Mouse (Mus musculus): ENCODE data around the gene Slc1a3. TPM values are rescaled to one million over a fixed set of nuclear protein-coding genes. Genes with fewer than 3 reads are reported as not detected.
"Not testable (repeated sequence)": the region's sequence is repeated elsewhere in the genome, so short reads cannot be mapped to it uniquely, and the experiment has no call there.

Gene Slc1a3
- polyA plus RNA-seq, 1 experiment from 2014 or later, result 33.4 TPM

DNA sequence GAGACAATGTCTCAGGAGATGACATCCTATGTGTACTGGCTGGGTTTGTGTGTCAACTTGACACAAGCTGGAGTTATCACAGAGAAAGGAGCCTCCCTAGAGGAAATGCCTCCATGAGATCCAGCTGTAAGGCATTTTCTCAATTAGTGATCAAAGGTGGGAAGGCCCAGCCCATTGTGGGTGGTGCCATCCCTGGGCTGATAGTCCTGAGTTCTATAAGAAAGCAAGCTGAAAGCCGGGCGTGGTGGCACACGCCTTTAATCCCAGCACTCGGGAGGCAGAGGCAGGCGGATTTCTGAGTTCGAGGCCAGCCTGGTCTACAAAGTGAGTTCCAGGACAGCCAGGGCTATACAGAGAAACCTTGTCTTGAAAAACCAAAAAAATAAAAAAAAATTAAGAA, 20.4 kb downstream of the Slc1a3 start:
- H3K4me3 ChIP-seq; H3K27me3 ChIP-seq (ENCODE audit: insufficient read depth, poor library complexity, severe bottlenecking); H3K27ac ChIP-seq; H3K36me3 ChIP-seq; H3K9me3 ChIP-seq; DNase-seq (ENCODE audit: low spot score): not testable (repeated sequence)
- peaks cover 21% of the 10 kb centered on the region for H3K4me1 ChIP-seq
- 82% methylated on average over 6 of the region's 6 CpGs for WGBS

DNA sequence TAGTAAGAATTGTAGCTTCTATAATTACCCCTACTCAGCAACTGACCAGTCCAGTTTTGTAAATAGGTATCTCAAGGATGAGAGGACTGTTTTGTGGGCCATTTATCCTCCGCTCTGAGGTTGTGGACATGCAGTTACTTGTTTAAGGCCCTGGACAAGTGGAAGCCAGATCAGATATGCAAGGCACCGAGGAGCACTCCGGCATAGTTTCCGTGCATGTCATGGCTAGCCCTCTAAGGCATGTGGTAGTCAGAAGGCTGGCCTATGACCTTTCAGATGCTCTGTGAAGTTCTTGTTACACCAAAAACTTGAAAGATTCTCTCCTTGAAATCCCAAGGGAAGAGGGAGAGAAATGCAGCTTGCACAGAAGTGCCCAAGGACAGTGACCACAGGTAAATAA, 23.7 kb downstream of the Slc1a3 start:
- Histone ChIP-seq H3K27ac (peak overlapping the region; percentile 12), H3K9me3 (no peaks in the 10 kb centered on the region), H3K27me3 (ENCODE audit: insufficient read depth, poor library complexity, severe bottlenecking) (no peaks in the 10 kb centered on the region), H3K4me3 (no peak overlapping the region), H3K4me1 (peaks cover 25% of the 10 kb centered on the region), H3K36me3 (no peaks in the 10 kb centered on the region)
- WGBS, result 46% methylated on average over 4 of the region's 4 CpGs
- DNase-seq (ENCODE audit: low spot score), result no peak

DNA sequence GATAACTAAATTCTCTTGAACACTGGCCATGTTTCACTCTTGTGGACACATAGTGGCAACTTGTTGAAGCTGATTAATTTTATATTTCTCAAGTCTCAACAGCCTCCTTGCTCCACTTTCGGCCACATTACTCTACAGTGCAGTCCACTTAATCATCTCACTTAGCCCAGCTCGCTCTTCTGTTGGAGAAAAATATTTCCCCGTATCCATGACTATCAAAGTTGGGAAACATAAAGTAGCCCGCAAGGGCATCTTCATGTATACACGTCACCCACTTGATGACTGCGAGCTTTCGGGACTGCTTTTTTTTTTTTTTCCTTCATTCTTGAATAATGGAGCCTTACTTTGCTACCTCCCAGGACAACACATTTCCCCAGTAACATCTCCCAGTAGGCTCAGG, 25.1 kb downstream of the Slc1a3 start:
- Histone ChIP-seq H3K36me3 (no peaks in the 10 kb centered on the region), H3K9me3 (no peaks in the 10 kb centered on the region), H3K4me1 (peaks cover 33% of the 10 kb centered on the region), H3K4me3 (no peak overlapping the region), H3K27ac (no peak overlapping the region), H3K27me3 (ENCODE audit: insufficient read depth, poor library complexity, severe bottlenecking) (no peaks in the 10 kb centered on the region)
- DNase-seq (ENCODE audit: low spot score), result no peak
- 90% methylated on average over 7 of the region's 7 CpGs for WGBS

DNA sequence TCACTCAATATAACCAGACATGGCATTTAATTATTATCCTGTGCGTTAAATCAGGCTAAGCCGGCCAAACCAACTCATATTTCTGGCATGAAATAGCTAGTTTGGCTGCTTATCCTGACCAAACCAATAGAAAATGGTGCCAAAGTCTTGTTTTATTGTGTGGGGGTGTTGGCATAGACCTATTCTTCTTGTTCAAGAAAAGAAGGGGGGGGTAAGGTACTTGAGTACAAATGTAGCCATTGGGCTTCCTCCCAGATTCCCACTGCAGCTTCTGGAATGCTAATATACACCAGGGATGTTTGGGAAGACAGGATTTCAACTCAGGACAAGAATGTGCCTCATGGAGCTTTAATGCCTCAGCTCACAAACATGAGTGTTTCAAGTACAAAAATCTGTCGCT, 26.3 kb downstream of the Slc1a3 start:
- Histone ChIP-seq H3K27me3 (ENCODE audit: insufficient read depth, poor library complexity, severe bottlenecking) (no peaks in the 10 kb centered on the region), H3K4me3 (no peak overlapping the region), H3K27ac (no peak overlapping the region), H3K36me3 (no peaks in the 10 kb centered on the region), H3K9me3 (no peaks in the 10 kb centered on the region), H3K4me1 (peaks cover 33% of the 10 kb centered on the region)
- no peak for DNase-seq (ENCODE audit: low spot score)
- WGBS, result 90% methylated on average over 3 of the region's 3 CpGs

DNA sequence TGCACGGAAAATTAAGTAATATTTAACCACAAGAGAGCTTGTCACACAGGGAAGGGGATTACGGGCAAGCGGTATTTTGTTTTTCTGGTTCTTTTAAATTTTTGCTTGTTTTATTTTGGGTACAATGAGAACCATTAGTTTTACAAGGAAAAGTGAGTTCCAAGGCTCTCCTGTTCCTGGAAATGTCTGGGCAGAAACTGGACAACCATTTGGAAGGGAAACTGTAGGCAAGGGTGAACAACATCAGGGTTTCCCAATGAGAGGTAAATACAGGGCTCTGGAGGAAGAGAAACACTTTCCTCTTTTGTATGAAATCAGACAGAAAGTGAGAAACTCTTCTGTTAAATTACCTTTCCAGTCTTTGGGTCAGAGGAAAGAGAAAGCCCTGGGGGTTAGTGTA, 27.7 kb downstream of the Slc1a3 start:
- no peaks in the 10 kb centered on the region for H3K27me3 ChIP-seq (ENCODE audit: insufficient read depth, poor library complexity, severe bottlenecking)
- no peaks in the 10 kb centered on the region for H3K36me3 ChIP-seq
- no peak overlapping the region for H3K27ac ChIP-seq
- H3K4me3 ChIP-seq, result no peak overlapping the region
- WGBS, result 95% methylated on average over 3 of the region's 3 CpGs
- H3K9me3 ChIP-seq, result no peaks in the 10 kb centered on the region
- peaks cover 33% of the 10 kb centered on the region for H3K4me1 ChIP-seq
- no peak for DNase-seq (ENCODE audit: low spot score)

DNA sequence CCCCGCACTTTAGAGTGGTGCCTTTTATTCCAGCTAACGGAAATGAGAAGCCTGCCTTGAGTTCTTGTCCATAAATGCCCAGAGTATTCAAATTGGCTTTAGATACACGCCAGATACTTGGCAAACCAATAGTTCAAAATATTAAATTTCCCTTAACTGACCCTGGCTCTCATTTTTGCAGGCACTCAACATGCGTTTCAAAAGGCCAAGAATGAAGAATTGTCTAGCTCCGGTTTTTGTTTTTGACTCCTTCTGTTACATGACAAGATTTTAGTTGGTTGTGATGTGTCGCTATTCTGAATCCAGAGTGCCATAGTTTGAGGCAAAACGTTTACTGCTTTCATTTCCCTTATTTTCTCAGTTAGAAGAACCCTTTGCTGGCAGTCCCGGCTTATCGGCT, 28.1 kb downstream of the Slc1a3 start:
- no peak for DNase-seq (ENCODE audit: low spot score)
- Histone ChIP-seq H3K9me3 (no peaks in the 10 kb centered on the region), H3K4me1 (peaks cover 29% of the 10 kb centered on the region), H3K27ac (peak overlapping the region; percentile 22; the same call in 1 of the 2 replicates), H3K27me3 (ENCODE audit: insufficient read depth, poor library complexity, severe bottlenecking) (no peaks in the 10 kb centered on the region), H3K36me3 (no peaks in the 10 kb centered on the region), H3K4me3 (no peak overlapping the region)
- 73% methylated on average over 9 of the region's 9 CpGs for WGBS

DNA sequence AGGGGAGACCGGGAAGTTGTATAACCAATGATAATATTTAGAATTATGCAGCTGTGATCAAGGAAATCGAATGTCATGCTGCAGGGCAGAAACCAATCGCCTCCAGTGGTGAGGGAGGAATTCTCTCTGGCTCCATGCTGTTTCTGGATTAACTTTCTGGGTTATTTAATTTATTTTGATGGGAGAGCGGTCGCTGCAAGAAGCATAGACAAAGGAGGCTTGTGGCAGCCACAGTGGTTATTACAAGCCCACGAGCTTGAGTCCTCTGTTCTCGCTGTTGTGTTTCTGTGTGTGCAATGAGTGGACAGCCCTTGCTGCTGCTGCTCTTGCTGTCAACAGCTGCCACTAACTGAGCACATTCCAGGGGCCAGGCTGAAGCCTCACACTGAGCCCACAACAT, 28.6 kb downstream of the Slc1a3 start:
- no peak for DNase-seq (ENCODE audit: low spot score)
- H3K9me3 ChIP-seq, result no peaks in the 10 kb centered on the region
- WGBS, result 69% methylated on average over 7 of the region's 7 CpGs
- H3K4me3 ChIP-seq, result no peak overlapping the region
- no peaks in the 10 kb centered on the region for H3K27me3 ChIP-seq (ENCODE audit: insufficient read depth, poor library complexity, severe bottlenecking)
- peaks cover 24% of the 10 kb centered on the region; the same call in 1 of the 2 replicates for H3K4me1 ChIP-seq
- H3K27ac ChIP-seq, result peak overlapping the region; percentile 62
- H3K36me3 ChIP-seq, result no peaks in the 10 kb centered on the region

DNA sequence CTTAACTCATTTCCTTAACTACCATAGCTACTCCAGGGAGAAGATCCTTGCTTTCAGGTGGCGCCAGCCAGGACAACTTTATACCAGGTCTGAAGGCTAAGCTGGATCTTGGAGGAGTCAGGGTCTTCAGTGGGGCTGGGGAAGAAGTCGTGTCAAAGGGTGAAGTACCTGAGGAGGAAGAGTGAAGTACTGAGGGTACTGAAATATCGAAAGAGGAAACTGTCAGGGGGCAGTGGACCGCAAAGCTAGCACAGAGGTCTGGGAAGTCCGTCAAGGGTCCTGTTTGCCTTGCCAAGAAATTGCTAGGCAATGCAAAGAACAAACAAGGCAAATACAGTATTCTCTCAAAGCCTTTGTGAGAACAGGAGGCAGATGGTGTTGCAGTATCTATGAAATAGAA, 29.6 kb downstream of the Slc1a3 start:
- Histone ChIP-seq H3K36me3 (no peaks in the 10 kb centered on the region), H3K27ac (peak overlapping the region; percentile 62; the same call in 1 of the 2 replicates), H3K4me3 (no peak overlapping the region), H3K27me3 (ENCODE audit: insufficient read depth, poor library complexity, severe bottlenecking) (no peaks in the 10 kb centered on the region), H3K4me1 (peaks cover 25% of the 10 kb centered on the region), H3K9me3 (no peaks in the 10 kb centered on the region)
- WGBS, result 93% methylated on average over 5 of the region's 5 CpGs
- no peak for DNase-seq (ENCODE audit: low spot score)

DNA sequence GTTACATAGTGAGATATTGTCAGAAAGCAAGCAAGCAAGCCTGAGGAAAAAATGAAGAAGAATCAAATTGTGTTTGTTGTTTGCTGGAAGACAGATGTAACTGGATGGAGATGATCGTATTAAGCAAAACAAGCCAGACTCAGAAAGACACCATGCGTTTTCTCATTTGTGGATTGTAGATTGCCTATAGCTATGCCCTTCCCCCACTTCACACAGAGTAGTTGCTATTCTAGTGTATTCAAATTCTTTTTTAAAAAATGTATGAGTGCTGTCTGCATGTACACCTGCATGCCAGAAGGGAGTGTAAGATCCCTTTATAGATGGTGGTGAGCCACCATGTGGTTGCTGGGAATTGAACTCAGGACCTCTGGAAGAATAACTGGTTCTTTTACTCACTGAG, 33.6 kb downstream of the Slc1a3 start:
- peak overlapping the region; percentile 59; the same call in 1 of the 2 replicates for H3K27ac ChIP-seq

DNA sequence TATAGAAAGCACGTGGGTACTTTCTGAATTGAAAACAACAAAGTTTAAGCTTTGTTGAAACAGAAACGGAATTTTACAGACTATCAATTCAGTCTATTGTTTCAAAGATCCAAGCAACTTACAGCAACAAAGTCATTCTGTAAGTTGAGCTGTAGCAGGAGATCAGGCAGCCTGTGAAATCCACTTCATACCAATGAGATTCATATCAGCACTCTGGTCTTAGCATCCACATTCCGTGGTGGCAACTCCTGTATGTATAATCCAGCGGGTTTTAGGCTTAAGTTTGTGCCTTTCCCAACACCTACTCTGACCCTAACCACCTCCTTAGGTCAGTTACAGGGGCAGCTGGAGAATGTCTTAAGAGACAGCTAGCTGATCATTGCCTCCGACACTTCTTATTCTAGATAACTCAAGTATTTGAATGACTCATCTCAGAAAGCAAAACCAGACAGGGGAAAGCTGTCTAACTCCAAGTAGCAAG, 34.3 kb downstream of the Slc1a3 start:
- H3K4me3 ChIP-seq, result no peak overlapping the region
- no peaks in the 10 kb centered on the region for H3K27me3 ChIP-seq (ENCODE audit: insufficient read depth, poor library complexity, severe bottlenecking)
- peak overlapping the region; percentile 59; the same call in 1 of the 2 replicates for H3K27ac ChIP-seq
- H3K9me3 ChIP-seq, result no peaks in the 10 kb centered on the region
- DNase-seq (ENCODE audit: low spot score), result no peak
- peaks cover 25% of the 10 kb centered on the region for H3K4me1 ChIP-seq
- no peaks in the 10 kb centered on the region for H3K36me3 ChIP-seq
- WGBS, result 13% methylated on average over 5 of the region's 5 CpGs

More for the DNA sequence above, 33.6 kb downstream of the Slc1a3 start:
- Histone ChIP-seq H3K9me3 (no peaks in the 10 kb centered on the region), H3K27me3 (ENCODE audit: insufficient read depth, poor library complexity, severe bottlenecking) (no peaks in the 10 kb centered on the region), H3K4me1 (peaks cover 32% of the 10 kb centered on the region), H3K4me3 (no peak overlapping the region), H3K36me3 (no peaks in the 10 kb centered on the region)
- no peak for DNase-seq (ENCODE audit: low spot score)
- 78% methylated on average over 2 of the region's 2 CpGs for WGBS

DNA sequence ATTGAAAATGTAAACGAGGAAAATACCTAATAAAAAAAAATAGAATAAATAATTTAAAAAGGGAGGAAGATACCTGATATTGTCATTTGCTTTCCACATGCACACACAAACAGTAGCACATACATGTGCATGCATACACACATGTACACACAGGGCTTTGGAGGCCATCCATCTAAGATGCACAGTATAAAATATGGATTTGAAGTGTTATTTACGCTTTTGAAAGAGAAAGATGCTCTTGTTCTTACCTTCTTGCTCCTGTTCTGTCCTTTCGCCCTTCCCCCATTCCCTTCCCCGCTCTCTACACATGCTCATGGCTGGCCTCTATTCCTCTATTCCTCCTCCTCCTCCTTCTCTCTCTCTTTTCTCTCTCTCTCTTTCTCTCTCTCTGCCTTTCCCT, 34.9 kb downstream of the Slc1a3 start:
- Histone ChIP-seq H3K36me3 (no peaks in the 10 kb centered on the region), H3K4me1 (peaks cover 23% of the 10 kb centered on the region), H3K9me3 (no peaks in the 10 kb centered on the region), H3K27me3 (ENCODE audit: insufficient read depth, poor library complexity, severe bottlenecking) (no peaks in the 10 kb centered on the region), H3K27ac (peak overlapping the region; percentile 56), H3K4me3 (no peak overlapping the region)
- no peak for DNase-seq (ENCODE audit: low spot score)
- 83% methylated on average over 4 of the region's 4 CpGs for WGBS

DNA sequence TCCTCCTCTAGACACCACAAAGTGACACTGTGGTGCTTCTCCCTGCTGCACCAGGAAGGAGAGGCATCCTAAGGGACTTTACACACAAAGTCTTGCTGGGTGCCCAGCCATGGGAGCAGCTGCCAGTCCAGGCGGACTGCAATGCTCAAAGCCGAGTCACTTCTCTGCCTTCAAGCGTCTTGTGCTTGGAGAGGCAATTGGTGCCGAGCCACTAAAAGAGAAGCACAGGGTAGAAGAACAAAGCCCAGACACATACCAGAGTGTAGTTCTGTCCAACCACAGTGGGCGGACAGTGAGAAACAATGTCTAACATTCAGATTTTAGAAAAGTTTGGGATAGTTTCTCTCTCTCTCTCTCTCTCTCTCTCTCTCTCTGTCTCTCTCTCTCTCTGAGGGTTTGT, 38.0 kb downstream of the Slc1a3 start:
- DNase-seq (ENCODE audit: low spot score), result no peak
- no peaks in the 10 kb centered on the region for H3K36me3 ChIP-seq
- WGBS, result 53% methylated on average over 5 of the region's 5 CpGs
- peaks cover 33% of the 10 kb centered on the region for H3K4me1 ChIP-seq
- no peak overlapping the region for H3K4me3 ChIP-seq
- peak overlapping the region; percentile 79 for H3K27ac ChIP-seq
- no peaks in the 10 kb centered on the region for H3K27me3 ChIP-seq (ENCODE audit: insufficient read depth, poor library complexity, severe bottlenecking)
- H3K9me3 ChIP-seq, result no peaks in the 10 kb centered on the region

DNA sequence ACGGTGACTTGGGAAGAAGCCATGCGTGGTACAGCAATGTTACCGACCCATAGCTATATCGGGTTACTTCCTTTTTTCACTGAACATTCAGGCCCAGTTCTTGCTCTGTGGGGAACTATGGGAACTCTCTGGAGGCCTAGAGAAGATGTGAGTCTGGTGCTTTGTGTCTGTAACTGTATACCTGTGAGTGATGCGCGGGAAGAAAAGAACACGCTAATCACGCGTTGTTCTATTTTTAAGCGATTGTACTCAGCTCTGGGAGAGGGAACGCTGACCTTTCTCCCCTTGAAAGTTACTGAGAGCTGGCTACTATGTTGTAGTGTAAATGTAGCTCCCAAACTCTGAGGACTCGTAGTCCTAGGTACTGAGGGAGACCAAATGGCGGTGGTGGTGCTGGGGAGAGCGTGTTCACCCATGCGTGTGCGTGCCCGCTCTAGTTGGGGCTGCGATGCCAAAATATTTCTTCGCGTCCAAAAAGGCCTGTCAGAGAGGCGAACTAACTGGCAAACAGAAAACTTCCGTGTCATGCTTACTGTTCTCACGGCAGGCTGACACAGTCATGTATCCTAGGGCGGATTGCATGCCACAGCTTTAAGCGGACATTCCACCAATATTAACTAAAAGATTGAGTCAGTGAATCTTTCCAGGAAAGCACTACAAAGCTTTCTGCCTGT, 42.6 kb downstream of the Slc1a3 start:
- Histone ChIP-seq H3K4me3 (no peak overlapping the region), H3K9me3 (no peaks in the 10 kb centered on the region), H3K4me1 (peaks cover 43% of the 10 kb centered on the region), H3K27ac (peak overlapping the region; percentile 78), H3K27me3 (ENCODE audit: insufficient read depth, poor library complexity, severe bottlenecking) (no peaks in the 10 kb centered on the region), H3K36me3 (no peaks in the 10 kb centered on the region)
- 80% methylated on average over 25 of the region's 25 CpGs for WGBS
- DNase-seq (ENCODE audit: low spot score), result no peak

Measured in heart, embryonic 10.5 days (tissue).